Mouse (Mus musculus) liver, embryonic 16.5 days (tissue): ENCODE results near the gene Neu2. TPM values are rescaled to one million over a fixed set of nuclear protein-coding genes. Genes with fewer than 3 reads are reported as not detected.
A peak's percentile ranks its signal among the peaks of the same experiment; 100 is the strongest.
"Not testable (repeated sequence)": the region's sequence is repeated elsewhere in the genome, so short reads cannot be mapped to it uniquely, and the experiment has no call there.

Source experiments
- ATAC-seq: fragments of 200-750 bp; cut with Nextera tagmentation; 2 replicates; pipeline ENCODE4 v1.8.0; 2017; ENCODE audit warnings: low read depth, mild to moderate bottlenecking, moderate number of reproducible peaks, moderate library complexity
- H3K27ac ChIP-seq: fragments of 300-500 bp; sonication (generic); 2 replicates; pipeline ENCODE4 v1.5.1; 2014; ENCODE audit warnings: mild to moderate bottlenecking, low read length
- H3K27me3 ChIP-seq: fragments of 300-500 bp; sonication (generic); 2 replicates; pipeline ENCODE4 v1.6.1; 2014; ENCODE audit warnings: low read depth, low read length, mixed read lengths; ENCODE audit not compliant: control insufficient read depth, insufficient read depth
- H3K36me3 ChIP-seq: fragments of 300-500 bp; sonication (generic); 2 replicates; pipeline ENCODE4 v1.6.1; 2014; ENCODE audit warnings: mild to moderate bottlenecking; ENCODE audit not compliant: control insufficient read depth, insufficient read depth
- H3K4me1 ChIP-seq: fragments of 300-500 bp; sonication (generic); 2 replicates; pipeline ENCODE4 v1.6.1; 2014; ENCODE audit warnings: low read depth, low read length, mixed read lengths; ENCODE audit not compliant: control insufficient read depth
- H3K4me2 ChIP-seq: fragments of 300-500 bp; sonication (generic); 2 replicates; pipeline ENCODE4 v1.6.1; 2014; ENCODE audit warnings: low read depth, low read length, mixed read lengths
- H3K4me3 ChIP-seq: fragments of 300-500 bp; sonication (generic); 2 replicates; pipeline ENCODE4 v1.5.1; 2014; ENCODE audit warnings: low read depth, mild to moderate bottlenecking, low read length
- H3K9ac ChIP-seq: fragments of 300-500 bp; sonication (generic); 2 replicates; pipeline ENCODE4 v1.6.1; 2014; ENCODE audit warnings: low read depth, low read length
- H3K9me3 ChIP-seq: fragments of 300-500 bp; sonication (generic); replicated peaks from 2 replicates; pipeline ENCODE4 v1.6.1; 2016; ENCODE audit warnings: low read length; ENCODE audit not compliant: control insufficient read depth
- WGBS: fragments of 180-500 bp; shearing (Covaris S2); extraction: QIAGEN DNeasy Blood & Tissue Kit; methylation state at CpG from one replicate; pipeline ENCODE4 v1.1.7; 2014; ENCODE audit not compliant: insufficient replicate concordance; 5-methylcytosine and 5-hydroxymethylcytosine counted together
- polyA plus RNA-seq: library from polyadenylated mRNA; unstranded; fragments of >200 nt; fragmentation: Nextera tagmentation; extraction: Ambion mirVana; gene quantifications from 2 replicates; pipeline ENCODE4 v1.2.1, GENCODE M21; 2015

Neu2 gene
- polyA plus RNA-seq = 0.65 and 0.69 TPM in 2 replicates

DNA sequence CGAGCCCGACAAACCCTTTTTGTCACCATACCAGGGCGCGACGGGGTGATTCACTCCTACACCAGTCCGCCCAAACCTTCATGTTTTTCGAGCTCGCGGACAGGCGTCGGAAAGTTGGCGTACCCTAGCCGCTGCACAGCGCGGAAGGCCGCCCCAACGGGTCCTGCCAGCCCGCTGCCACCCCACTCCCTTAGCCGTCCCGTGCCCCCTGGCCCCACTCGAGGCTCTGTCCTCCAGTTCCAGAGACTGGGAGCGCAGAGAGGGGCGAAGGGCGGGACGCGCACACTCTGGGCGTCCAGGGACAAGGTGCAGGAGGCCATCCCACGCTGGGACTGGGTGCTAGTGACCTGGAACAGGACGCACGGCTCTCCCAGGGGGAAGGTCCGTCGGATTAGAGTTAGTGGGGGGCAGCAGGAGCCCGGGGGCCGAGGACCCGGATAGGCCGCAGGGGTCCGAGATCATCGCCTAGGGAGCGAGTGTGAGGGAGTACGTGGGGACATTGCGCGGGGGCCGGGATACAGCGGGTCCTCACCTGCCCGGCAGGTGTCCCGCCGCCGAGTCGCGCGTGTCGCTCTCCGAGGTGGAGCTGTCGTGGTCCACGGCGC lies at the start of gene Neu2:
Neu2 (plus strand) TSS at position 329 of the 605 bp plus-strand sequence.
- H3K4me3 ChIP-seq = peak within 1 kb of the TSS; percentile 54
- H3K4me2 ChIP-seq = peak within 1 kb of the TSS; percentile 74
- 3% methylated on average over 56 of the region's 56 CpGs for WGBS
- H3K36me3 ChIP-seq = no peaks in the 10 kb centered on the region
- no peaks in the 10 kb centered on the region; the same call in 1 of the 2 replicates for H3K4me1 ChIP-seq
- no peak within 1 kb of the TSS; the same call in 1 of the 2 replicates for H3K9ac ChIP-seq
- no peaks in the 10 kb centered on the region for H3K9me3 ChIP-seq
- H3K27ac ChIP-seq = no peak within 1 kb of the TSS
- peaks cover 41% of the 10 kb centered on the region for H3K27me3 ChIP-seq
- peak; percentile 53 for ATAC-seq

DNA sequence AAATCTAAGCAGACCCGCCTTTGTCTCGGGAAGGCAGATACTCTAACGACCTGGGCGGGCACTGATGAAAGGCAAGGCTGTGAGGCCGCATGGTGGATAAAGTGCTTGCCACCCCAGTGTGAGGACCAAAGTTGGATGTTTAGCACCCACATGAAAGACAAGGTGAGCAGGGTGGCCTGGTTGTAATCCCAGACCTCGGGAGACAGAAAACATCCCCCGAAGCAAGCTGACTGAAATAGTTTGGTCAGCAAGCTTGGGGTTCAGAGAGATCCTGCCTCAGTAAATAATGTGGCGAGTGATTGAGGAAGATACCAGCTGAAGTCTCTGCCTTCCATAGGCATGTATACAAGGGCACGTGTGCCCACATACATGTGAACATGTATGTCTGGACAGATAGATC lies 42.2 kb upstream of the Neu2 start:
- 59% methylated on average over 9 of the region's 9 CpGs for WGBS
- Histone ChIP-seq H3K4me2 (no peak overlapping the region), H3K4me1 (no peaks in the 10 kb centered on the region), H3K27me3 (no peaks in the 10 kb centered on the region), H3K9me3 (no peaks in the 10 kb centered on the region), H3K9ac (no peak overlapping the region), H3K27ac (no peak overlapping the region), H3K36me3 (no peaks in the 10 kb centered on the region), H3K4me3 (no peak overlapping the region)
- no peak for ATAC-seq

DNA sequence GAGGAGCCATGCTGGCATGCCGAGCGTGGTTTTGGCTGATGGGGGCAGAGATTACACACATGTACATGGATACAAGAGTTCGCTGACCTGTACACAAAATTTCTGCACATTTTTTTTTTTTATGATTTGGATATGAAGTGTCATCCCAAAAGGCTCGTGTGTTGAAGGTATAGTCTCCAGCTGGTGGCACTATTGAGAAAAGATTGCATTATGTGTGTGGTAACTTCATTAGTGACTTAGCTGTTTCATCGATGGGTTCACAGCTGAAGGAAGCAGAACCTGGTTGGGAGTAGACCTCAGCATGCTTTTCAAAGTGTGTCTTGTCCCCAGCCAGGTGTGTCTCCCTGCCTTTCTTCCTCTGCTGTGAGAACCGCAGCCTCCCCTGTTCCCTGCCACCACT lies 41.4 kb upstream of the Neu2 start:
- ATAC-seq = no peak
- Histone ChIP-seq H3K4me3 (no peak overlapping the region), H3K27me3 (no peaks in the 10 kb centered on the region), H3K9me3 (no peaks in the 10 kb centered on the region), H3K9ac (no peak overlapping the region), H3K4me2 (no peak overlapping the region), H3K27ac (no peak overlapping the region), H3K36me3 (no peaks in the 10 kb centered on the region), H3K4me1 (no peaks in the 10 kb centered on the region)
- 44% methylated on average over 6 of the region's 6 CpGs for WGBS

DNA sequence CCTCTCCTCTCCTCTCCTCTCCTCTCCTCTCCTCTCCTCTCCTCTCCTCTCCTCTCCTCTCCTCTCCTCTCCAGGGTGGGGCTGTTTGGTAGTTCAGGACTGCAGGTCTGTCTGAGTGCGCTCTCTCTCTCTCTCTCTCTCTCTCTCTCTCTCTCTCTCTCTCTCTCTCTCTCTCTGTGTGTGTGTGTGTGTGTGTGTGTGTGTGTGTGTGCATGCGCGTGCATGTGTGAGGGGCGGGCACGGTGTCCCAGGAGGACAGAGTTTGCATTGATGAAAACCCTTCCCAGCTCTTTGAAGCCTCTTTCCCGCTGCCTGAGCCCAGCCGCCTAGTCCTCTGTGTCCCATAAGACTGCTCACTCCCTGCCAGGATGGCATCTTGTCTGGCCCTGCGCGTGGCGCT lies 39.7 kb upstream of the Neu2 start, which contains the start of gene Snorc:
Snorc (plus strand) TSS at position 301 of the 400 bp plus-strand sequence.
- ATAC-seq, H3K27ac ChIP-seq, H3K4me2 ChIP-seq, H3K9ac ChIP-seq, H3K4me1 ChIP-seq, H3K27me3 ChIP-seq, H3K4me3 ChIP-seq, H3K9me3 ChIP-seq, H3K36me3 ChIP-seq: not testable (repeated sequence)
- 54% methylated on average over 10 of the region's 10 CpGs for WGBS

DNA sequence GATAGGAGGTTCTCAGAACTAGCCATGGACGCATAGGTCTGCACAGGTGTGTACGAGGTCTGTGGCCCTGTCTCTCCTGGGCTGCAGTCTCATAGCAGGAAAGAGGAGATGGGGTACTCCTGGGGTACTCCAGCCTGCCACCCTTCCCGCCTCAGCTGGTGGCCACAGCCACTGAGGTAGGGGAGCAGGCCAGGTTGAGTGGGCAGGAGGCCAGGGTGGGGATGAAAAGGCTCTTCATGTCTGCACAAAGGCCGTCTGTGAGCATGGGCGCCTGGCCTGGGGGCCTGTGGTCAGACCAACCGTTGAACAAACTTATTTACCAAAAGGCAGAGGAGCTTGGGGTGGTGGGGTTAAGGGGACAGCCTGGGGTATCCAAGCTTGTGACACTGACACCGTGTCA lies 37.8 kb upstream of the Neu2 start:
- H3K27me3 ChIP-seq = peaks cover 17% of the 10 kb centered on the region; the same call in 1 of the 2 replicates
- H3K4me1 ChIP-seq = no peaks in the 10 kb centered on the region
- ATAC-seq = 0 out of 2 replicates have a peak, but pooled peaks have one; percentile 7
- no peak overlapping the region for H3K9ac ChIP-seq
- 62% methylated on average over 7 of the region's 7 CpGs for WGBS
- no peak overlapping the region for H3K27ac ChIP-seq
- no peak overlapping the region for H3K4me3 ChIP-seq
- no peaks in the 10 kb centered on the region for H3K36me3 ChIP-seq
- no peak overlapping the region for H3K4me2 ChIP-seq
- H3K9me3 ChIP-seq = no peaks in the 10 kb centered on the region

DNA sequence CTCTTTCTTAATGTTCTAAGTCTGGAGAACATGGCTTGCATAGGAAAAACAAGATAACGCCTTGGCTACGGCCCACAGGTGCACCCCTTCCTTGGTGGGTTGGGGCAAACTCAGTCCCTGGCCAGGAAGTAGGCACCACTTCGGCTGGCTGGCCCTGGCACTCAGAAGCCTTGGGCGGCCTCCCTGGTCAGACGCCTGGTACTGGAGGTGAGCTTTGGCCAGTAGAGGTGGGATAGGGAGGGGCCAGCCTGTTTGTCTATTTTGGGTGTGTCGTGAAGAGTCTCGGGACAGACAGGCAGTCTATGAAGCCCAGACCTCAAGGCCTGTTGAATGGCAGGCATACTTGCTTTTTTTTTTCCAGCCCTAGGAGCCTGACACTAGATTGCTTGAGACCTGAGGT lies 37.1 kb upstream of the Neu2 start:
- WGBS = 61% methylated on average over 7 of the region's 7 CpGs
- Histone ChIP-seq H3K36me3 (no peaks in the 10 kb centered on the region), H3K4me2 (no peak overlapping the region), H3K27ac (no peak overlapping the region), H3K9me3 (no peaks in the 10 kb centered on the region), H3K4me1 (no peaks in the 10 kb centered on the region), H3K4me3 (no peak overlapping the region), H3K9ac (no peak overlapping the region), H3K27me3 (peaks cover 17% of the 10 kb centered on the region; the same call in 1 of the 2 replicates)
- ATAC-seq = no peak

DNA sequence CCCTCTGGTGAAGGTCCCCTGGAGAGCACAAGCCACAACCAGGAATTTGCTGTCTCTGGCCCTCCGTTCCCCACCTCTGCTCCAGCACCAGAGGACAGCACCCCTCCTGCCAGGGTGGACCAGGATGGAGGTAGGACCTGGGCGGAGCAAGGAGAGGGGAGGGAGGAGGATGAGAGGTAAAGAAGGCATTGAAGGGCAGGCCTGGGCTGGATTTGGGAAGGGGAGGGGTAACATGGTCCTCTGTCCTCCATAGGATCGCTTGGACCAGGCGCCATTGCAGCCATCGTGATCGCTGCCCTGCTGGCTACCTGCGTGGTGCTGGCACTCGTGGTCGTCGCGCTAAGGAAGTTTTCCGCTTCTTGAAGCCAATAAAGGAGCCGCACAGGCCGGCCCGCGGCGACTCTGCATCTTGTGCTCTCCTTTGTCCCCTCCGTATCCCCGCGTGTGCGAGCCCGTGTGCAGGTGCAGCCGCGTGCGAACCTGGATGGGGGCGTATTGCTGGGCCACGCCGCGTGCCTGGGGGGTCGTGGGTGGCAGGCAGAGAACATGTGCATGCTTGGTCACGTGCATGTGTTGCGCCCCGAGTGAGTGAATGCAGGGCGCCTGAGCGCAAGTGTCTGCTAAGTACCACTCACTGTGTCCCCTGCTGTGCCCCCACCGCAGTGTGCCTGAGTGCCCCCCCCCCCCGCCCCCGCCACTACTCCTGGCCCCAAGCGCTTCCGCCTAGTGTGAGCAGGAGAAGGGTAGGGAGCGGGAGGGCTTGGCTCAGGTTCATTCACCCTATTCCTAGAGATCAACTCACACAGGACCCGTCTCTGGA lies 34.4 kb upstream of the Neu2 start:
- peaks cover 17% of the 10 kb centered on the region; the same call in 1 of the 2 replicates for H3K27me3 ChIP-seq
- H3K4me1 ChIP-seq = no peaks in the 10 kb centered on the region
- no peaks in the 10 kb centered on the region for H3K36me3 ChIP-seq
- no peak overlapping the region for H3K4me3 ChIP-seq
- no peak overlapping the region for H3K27ac ChIP-seq
- H3K4me2 ChIP-seq = no peak overlapping the region
- no peaks in the 10 kb centered on the region for H3K9me3 ChIP-seq
- H3K9ac ChIP-seq = no peak overlapping the region
- no peak for ATAC-seq
- 8% methylated on average over 42 of the region's 42 CpGs for WGBS

DNA sequence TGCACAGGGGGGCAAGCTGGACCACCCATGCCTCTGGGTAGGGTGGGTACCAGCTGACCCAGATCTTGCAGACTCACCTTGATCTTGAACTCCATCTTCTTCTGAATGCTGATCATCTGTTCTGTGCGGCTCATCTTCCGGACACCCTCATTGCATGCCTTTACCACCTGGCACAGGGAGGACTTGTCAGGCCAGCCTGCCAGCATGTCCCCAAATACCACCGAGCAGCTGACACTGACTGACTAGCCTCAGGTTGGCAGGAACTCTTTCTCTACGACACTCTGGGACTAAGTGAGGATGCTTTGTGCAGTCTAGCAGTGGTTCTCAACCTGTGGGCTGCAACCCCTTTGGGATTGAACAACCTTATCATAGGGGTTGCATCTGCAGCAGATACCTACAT lies 27.1 kb upstream of the Neu2 start:
- no peaks in the 10 kb centered on the region; the same call in 1 of the 2 replicates for H3K36me3 ChIP-seq
- WGBS = 64% methylated on average over 4 of the region's 4 CpGs
- H3K27me3 ChIP-seq = no peaks in the 10 kb centered on the region
- no peak overlapping the region for H3K27ac ChIP-seq
- no peaks in the 10 kb centered on the region for H3K4me1 ChIP-seq
- no peak overlapping the region for H3K4me3 ChIP-seq
- ATAC-seq = no peak
- no peak overlapping the region for H3K4me2 ChIP-seq
- no peak overlapping the region for H3K9ac ChIP-seq
- no peaks in the 10 kb centered on the region for H3K9me3 ChIP-seq

DNA sequence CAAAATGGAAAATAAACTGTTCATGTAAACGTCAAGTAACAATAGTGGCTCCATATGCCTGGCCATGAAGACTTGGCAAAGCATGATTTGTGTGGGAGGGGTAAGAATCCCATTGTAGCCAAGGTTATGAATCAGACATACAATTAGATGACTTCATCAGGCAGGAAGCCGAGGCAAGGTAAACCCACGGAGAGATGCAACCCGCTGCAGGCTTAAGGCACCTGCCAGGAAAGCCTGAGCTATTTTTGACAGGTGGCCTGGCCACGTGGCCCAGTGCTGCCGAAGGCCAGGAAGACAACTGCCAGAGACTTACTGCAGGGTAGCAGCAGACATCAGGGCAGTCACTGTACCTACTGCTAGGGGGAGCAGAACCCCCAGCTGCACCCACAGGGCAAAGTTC lies 23.3 kb upstream of the Neu2 start:
- Histone ChIP-seq H3K36me3 (no peaks in the 10 kb centered on the region; the same call in 1 of the 2 replicates), H3K27ac (no peak overlapping the region), H3K4me2 (no peak overlapping the region), H3K9ac (no peak overlapping the region), H3K4me3 (no peak overlapping the region), H3K9me3 (no peaks in the 10 kb centered on the region), H3K4me1 (no peaks in the 10 kb centered on the region), H3K27me3 (no peaks in the 10 kb centered on the region)
- ATAC-seq = no peak
- 47% methylated on average over 6 of the region's 6 CpGs for WGBS
